Mouse (Mus musculus) kidney, embryonic 14.5 days (tissue): ENCODE data around the gene Sh3bp2. TPM values are rescaled to one million over a fixed set of nuclear protein-coding genes. Genes with fewer than 3 reads are reported as not detected.
"Not testable (repeated sequence)": the region's sequence is repeated elsewhere in the genome, so short reads cannot be mapped to it uniquely, and the experiment has no call there.

ENCODE experiments used
- ATAC-seq: fragments of 200-750 bp; cut with Nextera tagmentation; 2 replicates; pipeline ENCODE4 v1.8.0; 2017; ENCODE audit warnings: moderate number of reproducible peaks, mild to moderate bottlenecking, moderate TSS enrichment, moderate library complexity; ENCODE audit not compliant: low FRiP score, low TSS enrichment
- H3K27ac ChIP-seq: fragments of 300-500 bp; sonication (generic); 2 replicates; pipeline ENCODE4 v1.5.1; 2014; ENCODE audit warnings: low read depth, mild to moderate bottlenecking, low read length, moderate library complexity, mixed read lengths
- H3K27me3 ChIP-seq: fragments of 300-500 bp; sonication (generic); 2 replicates; pipeline ENCODE4 v1.6.1; 2014; ENCODE audit warnings: mild to moderate bottlenecking, low read length; ENCODE audit not compliant: control insufficient read depth, insufficient read depth
- H3K36me3 ChIP-seq: fragments of 300-500 bp; sonication (generic); 2 replicates; pipeline ENCODE4 v1.6.1; 2014; ENCODE audit warnings: low read length, mixed read lengths; ENCODE audit not compliant: control insufficient read depth, insufficient read depth
- H3K4me1 ChIP-seq: fragments of 300-500 bp; sonication (generic); 2 replicates; pipeline ENCODE4 v1.6.1; 2014; ENCODE audit warnings: low read length, mixed read lengths; ENCODE audit not compliant: control insufficient read depth, insufficient read depth
- H3K4me2 ChIP-seq: fragments of 300-500 bp; sonication (generic); replicated peaks from 2 replicates; pipeline ENCODE4 v1.6.1; 2014; ENCODE audit warnings: low read depth, mild to moderate bottlenecking, low read length
- H3K4me3 ChIP-seq: fragments of 300-500 bp; sonication (generic); 2 replicates; pipeline ENCODE4 v1.5.1; 2014; ENCODE audit warnings: mild to moderate bottlenecking, low read length
- H3K9ac ChIP-seq: fragments of 300-500 bp; sonication (generic); 2 replicates; pipeline ENCODE4 v1.6.1; 2014; ENCODE audit warnings: low read depth, mild to moderate bottlenecking, low read length, moderate library complexity
- H3K9me3 ChIP-seq: fragments of 300-500 bp; sonication (generic); 2 replicates; pipeline ENCODE4 v1.6.1; 2016; ENCODE audit warnings: low read length; ENCODE audit not compliant: control insufficient read depth
- WGBS: fragments of 180-500 bp; shearing (Covaris S2); extraction: QIAGEN DNeasy Blood & Tissue Kit; methylation state at CpG from one replicate; pipeline ENCODE4 v1.1.7; 2014; 5-methylcytosine and 5-hydroxymethylcytosine counted together
- polyA plus RNA-seq: library from polyadenylated mRNA; unstranded; fragments of >200 nt; fragmentation: Nextera tagmentation; extraction: Ambion mirVana; gene quantifications from 2 replicates; pipeline ENCODE4 v1.2.1, GENCODE M21; 2014

Sh3bp2 gene
- polyA plus RNA-seq, 1 experiment from 2014 or later, result 11.1 TPM

DNA sequence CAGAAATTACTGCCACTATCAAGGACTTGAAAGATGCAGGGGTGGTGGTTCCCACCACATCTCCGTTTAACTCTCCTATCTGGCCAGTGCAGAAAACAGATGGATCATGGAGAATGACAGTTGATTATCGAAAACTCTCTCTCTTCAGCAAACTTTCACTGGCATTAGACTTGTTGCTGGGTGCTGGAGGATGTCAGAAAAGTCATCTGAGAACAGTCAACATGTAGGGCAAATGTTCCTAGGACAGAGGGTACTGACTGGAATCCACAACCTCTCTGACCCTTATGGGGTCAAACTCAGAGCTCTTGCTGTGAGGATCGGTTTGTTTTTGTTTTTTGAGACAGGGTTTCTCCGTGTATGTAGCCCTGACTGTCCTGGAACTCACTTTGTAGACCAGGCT, 46.9 kb downstream of the Sh3bp2 start:
- Histone ChIP-seq H3K4me2 (peak overlapping the region; percentile 57), H3K9ac (peak overlapping the region; percentile 69; the same call in 1 of the 2 replicates), H3K4me3 (peak overlapping the region; percentile 72; the same call in 1 of the 2 replicates), H3K4me1 (peaks cover 15% of the 10 kb centered on the region), H3K27ac (peak overlapping the region; percentile 63; the same call in 1 of the 2 replicates)
- not testable (repeated sequence) for ATAC-seq, H3K27me3 ChIP-seq, H3K36me3 ChIP-seq, H3K9me3 ChIP-seq
- 42% methylated on average over 4 of the region's 4 CpGs for WGBS

DNA sequence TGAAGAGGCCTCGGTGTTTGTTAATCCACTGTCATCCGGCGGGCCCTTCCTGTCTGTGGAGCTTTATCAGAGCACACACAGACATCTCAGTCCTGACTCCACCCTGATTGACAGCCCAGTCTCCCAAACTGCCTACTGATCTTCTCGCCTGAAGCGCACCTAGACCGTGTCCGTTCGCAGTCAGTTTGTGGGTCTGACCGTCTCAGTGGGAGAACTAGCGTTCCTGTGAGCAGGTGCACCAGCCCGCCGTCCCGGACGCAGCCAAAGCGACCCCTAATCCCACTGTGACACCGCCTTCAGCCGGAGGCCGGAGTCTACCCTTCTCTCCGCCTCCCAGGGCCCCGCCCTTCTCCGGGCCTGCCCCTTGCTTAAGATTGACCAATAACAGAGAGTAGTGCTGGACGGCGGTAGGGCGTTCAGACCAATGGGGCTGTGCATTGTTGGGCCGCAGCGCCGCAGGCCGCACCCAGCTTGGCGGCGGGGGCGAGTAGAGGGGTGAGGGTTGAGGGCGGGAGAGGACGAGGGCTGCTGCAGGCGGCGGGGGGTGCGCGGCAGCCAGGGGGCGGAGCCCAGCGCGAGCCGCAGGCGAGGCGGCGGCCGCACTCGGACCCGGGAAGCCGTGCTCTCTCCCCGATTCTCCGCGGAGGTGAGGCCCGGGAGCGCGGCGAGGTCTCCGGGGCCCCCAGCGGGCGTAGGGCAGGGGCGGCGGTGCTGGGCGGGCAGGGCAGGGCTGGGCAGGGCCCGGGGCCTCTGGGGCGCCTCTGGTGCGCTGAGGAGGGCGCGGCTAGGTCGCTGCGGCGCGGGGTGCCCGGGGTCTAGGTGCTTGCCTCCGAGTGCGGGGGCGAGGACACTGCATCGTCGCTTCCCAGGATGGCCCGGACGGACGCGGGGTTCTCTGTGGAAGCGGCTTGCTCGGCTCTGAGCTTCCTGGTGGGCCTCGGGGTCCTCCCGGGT, 47.9 kb downstream of the Sh3bp2 start, which contains the start of gene Add1:
Gene Add1 (plus strand): TSS at position 397 of the 954 bp plus-strand sequence.
- H3K27ac ChIP-seq, result peak within 1 kb of the TSS; percentile 75
- no peaks in the 10 kb centered on the region for H3K36me3 ChIP-seq
- peak within 1 kb of the TSS; percentile 72 for H3K4me2 ChIP-seq
- no peaks in the 10 kb centered on the region for H3K27me3 ChIP-seq
- H3K4me3 ChIP-seq, result peak within 1 kb of the TSS; percentile 72
- ATAC-seq, result peak; percentile 100
- peak within 1 kb of the TSS; percentile 92 for H3K9ac ChIP-seq
- peaks cover 15% of the 10 kb centered on the region for H3K4me1 ChIP-seq
- WGBS, result under 1% methylated on average over 73 of the region's 84 CpGs
- no peaks in the 10 kb centered on the region for H3K9me3 ChIP-seq

DNA sequence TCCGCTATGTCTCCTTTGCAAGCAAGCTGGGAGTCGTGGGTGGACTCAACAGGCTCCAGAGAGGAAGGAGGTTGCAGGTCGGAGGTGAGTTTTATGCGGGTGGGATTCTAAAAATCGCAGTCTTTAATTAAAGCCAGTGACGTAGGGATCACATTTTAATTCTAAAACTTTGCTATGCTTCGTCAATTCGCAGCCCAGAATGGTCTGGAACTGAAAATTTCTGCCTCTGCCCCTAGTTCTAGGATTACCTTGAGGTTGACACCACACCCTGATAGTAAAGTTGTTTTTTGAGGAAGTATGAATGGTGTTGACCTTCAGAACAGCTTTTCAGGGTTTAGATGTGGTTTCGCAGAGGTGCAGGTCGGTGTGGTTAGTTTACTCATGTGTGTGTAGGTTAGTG, 49.1 kb downstream of the Sh3bp2 start:
- peak overlapping the region; percentile 72 for H3K4me2 ChIP-seq
- peaks cover 15% of the 10 kb centered on the region for H3K4me1 ChIP-seq
- H3K27me3 ChIP-seq, result no peaks in the 10 kb centered on the region
- peak overlapping the region; percentile 72 for H3K4me3 ChIP-seq
- 0 out of 2 replicates have a peak overlapping the region, but pooled peaks have one; percentile 49 for H3K27ac ChIP-seq
- ATAC-seq, result no peak
- H3K36me3 ChIP-seq, result no peaks in the 10 kb centered on the region
- no peaks in the 10 kb centered on the region for H3K9me3 ChIP-seq
- H3K9ac ChIP-seq, result peak overlapping the region; percentile 92
- 33% methylated on average over 10 of the region's 10 CpGs for WGBS

DNA sequence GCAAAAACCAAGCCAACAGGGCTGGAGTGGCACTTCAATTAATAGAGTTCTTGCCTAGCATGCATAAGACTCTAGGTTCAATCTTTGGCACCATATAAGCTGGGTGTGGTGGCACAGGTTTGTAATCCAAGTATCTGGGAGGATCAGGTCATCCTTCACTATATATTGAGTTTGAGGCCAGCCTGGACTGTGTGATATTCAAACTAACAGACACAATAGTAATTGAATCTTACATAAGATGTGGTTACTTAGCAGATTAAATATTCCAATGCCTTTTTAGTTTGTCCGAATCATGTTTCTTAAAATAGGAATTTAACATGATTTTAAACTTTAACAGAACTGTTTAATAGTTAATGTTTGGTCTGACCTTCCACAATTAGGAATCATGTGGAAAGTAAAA, 50.6 kb downstream of the Sh3bp2 start:
- Histone ChIP-seq H3K4me3 (no peak overlapping the region), H3K27me3 (no peaks in the 10 kb centered on the region), H3K9me3 (no peaks in the 10 kb centered on the region), H3K9ac (no peak overlapping the region), H3K4me2 (no peak overlapping the region), H3K36me3 (no peaks in the 10 kb centered on the region), H3K4me1 (peaks cover 15% of the 10 kb centered on the region), H3K27ac (no peak overlapping the region)
- WGBS, result 92% methylated on average over 1 of the region's 1 CpGs
- no peak for ATAC-seq

DNA sequence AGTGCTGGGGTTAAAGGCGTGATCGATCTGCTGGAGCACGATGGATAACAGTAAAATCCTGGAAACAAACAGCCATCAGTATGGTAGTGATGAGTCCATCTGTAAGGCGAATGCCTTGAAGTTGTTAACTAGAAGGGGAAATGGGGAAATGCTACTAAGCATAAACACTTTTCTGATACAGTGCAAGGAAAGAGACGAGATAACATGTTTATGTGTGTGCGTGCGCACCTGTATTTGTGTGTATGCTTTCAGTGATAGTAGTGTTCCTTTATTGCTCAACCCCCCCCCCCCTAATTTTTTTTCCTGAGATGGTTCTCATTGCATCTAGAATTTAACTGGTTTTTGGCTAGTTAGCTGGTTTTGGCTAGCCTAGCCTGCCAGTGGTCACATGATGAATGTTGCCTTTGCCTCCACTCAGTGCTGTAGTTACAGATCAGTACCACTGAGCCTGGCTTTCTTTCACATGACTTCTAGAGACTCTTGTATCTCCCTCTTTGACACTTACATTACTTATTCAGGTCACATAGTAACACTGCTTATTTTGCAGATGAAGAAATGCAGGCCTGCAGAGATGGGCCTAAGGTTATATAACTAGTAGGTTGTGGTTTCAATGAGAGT, 52.5 kb downstream of the Sh3bp2 start:
- no peak overlapping the region for H3K4me2 ChIP-seq
- no peaks in the 10 kb centered on the region for H3K27me3 ChIP-seq
- H3K36me3 ChIP-seq, result no peaks in the 10 kb centered on the region
- ATAC-seq, result no peak
- H3K9me3 ChIP-seq, result no peaks in the 10 kb centered on the region
- peaks cover 11% of the 10 kb centered on the region for H3K4me1 ChIP-seq
- H3K4me3 ChIP-seq, result no peak overlapping the region
- H3K9ac ChIP-seq, result no peak overlapping the region
- WGBS, result 96% methylated on average over 7 of the region's 7 CpGs
- H3K27ac ChIP-seq, result no peak overlapping the region

DNA sequence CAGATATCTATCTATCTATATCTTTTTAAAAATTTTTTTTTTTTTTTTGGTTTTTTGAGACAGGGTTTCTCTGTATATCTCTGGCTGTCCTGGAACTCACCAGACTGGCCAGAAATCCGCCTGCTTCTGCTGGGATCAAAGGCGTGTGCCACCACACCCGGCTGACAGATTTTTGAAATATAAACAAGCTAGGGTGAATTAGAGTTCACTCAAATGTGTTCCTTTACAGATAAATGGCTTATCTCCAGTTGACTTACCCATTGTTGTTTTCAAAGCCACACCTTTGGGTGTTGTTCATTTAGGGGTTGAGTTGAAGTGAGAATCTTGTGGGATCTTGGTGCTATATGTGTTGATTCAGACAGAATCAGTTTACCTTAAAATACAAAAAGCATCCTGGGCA, 53.7 kb downstream of the Sh3bp2 start:
- peaks cover 11% of the 10 kb centered on the region for H3K4me1 ChIP-seq
- H3K4me2 ChIP-seq, result no peak overlapping the region
- WGBS, result 88% methylated on average over 3 of the region's 3 CpGs
- no peaks in the 10 kb centered on the region for H3K27me3 ChIP-seq
- H3K9me3 ChIP-seq, result no peaks in the 10 kb centered on the region
- no peak overlapping the region for H3K9ac ChIP-seq
- H3K27ac ChIP-seq, result no peak overlapping the region
- no peak for ATAC-seq
- no peak overlapping the region for H3K4me3 ChIP-seq
- no peaks in the 10 kb centered on the region for H3K36me3 ChIP-seq

DNA sequence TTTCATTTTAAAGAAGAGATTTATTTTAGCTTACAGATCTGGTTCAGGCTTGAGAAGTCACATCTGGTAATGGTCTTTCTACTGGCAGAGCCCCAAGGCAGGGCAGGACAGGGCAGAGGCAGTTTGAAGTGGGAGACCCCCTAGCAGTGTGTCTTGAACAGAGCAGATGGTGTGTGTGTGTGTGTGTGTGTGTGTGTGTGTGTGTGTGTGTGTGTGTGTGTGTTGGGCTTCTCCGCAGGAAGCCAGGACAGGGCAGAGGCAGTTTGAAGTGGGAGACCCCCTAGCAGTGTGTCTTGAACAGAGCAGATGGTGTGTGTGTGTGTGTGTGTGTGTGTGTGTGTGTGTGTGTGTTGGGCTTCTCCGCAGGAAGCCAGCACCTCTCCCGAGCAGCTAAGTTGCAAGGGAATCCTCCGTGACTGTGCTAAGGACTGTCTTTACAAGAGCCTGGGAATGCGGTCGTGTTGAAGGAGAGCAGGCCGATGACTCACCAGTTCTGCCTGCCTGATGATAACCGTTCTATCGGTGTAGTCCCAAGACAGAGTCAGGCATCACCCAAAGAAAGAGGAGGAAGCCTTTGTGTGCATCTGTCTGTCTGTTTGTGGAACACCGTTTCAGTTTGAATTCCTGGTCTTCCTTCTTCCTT, 56.2 kb downstream of the Sh3bp2 start:
- H3K4me1 ChIP-seq, H3K36me3 ChIP-seq, H3K4me2 ChIP-seq, H3K9ac ChIP-seq, H3K4me3 ChIP-seq, H3K27me3 ChIP-seq, H3K9me3 ChIP-seq: not testable (repeated sequence)
- H3K27ac ChIP-seq, result 0 out of 2 replicates have a peak overlapping the region, but pooled peaks have one; percentile 56
- 45% methylated on average over 10 of the region's 10 CpGs for WGBS
- ATAC-seq, result peak; percentile 89

- no peaks in the 10 kb centered on the region for H3K36me3 ChIP-seq
- H3K27ac ChIP-seq, result 0 out of 2 replicates have a peak overlapping the region, but pooled peaks have one; percentile 56
- H3K27me3 ChIP-seq, result no peaks in the 10 kb centered on the region
- no peak overlapping the region for H3K4me2 ChIP-seq
- no peak for ATAC-seq
- 72% methylated on average over 5 of the region's 5 CpGs for WGBS
- H3K9ac ChIP-seq, result no peak overlapping the region
- no peaks in the 10 kb centered on the region for H3K4me1 ChIP-seq
- H3K4me3 ChIP-seq, result no peak overlapping the region
- no peaks in the 10 kb centered on the region for H3K9me3 ChIP-seq
These were observed 56.7 kb downstream of the Sh3bp2 start for GRCm38 (mm10) chr5:34582314-34582675.
